Mouse (Mus musculus) cerebellum, adult 2 months (tissue): ENCODE data around the gene Src.

Experiments used
- CTCF ChIP-seq: fragments of 200-500 bp; IDR thresholded peaks from 2 replicates; pipeline ENCODE4 v1.5.1; 2011; ENCODE audit warnings: low read depth, mild to moderate bottlenecking, control low read depth, low read length, moderate library complexity, borderline replicate concordance; ENCODE audit not compliant: insufficient read depth
- POLR2A ChIP-seq: fragments of 200-500 bp; IDR thresholded peaks from 2 replicates; pipeline ENCODE4 v1.6.1; 2011; ENCODE audit warnings: low read length, control low read depth, borderline replicate concordance; ENCODE audit not compliant: insufficient read depth

GRCm38 (mm10) chr2:157434497-157434896, 16.3 kb downstream of the Src start:
- TF ChIP-seq CTCF (no peak), POLR2A (no peak)
